Mouse (Mus musculus) kidney, adult 2 months (tissue): Measurements from ENCODE around the gene Prl5a1.

ENCODE experiments used
- CTCF ChIP-seq: fragments of 200-500 bp; conservative IDR thresholded peaks from 2 replicates; pipeline ENCODE4 v1.5.1; 2011; ENCODE audit warnings: low read depth, mild to moderate bottlenecking, control low read depth, low read length, moderate library complexity, mixed read lengths; ENCODE audit not compliant: insufficient read depth, insufficient read length
- POLR2A ChIP-seq: fragments of 200-500 bp; IDR thresholded peaks from one replicate; pipeline ENCODE4 v1.6.1; 2011; ENCODE audit warnings: low read depth, low read length, control low read depth

- TF ChIP-seq CTCF (no peak), POLR2A (no peak)
Measured at GRCm38 (mm10) chr13:28132781-28133180, 9.5 kb upstream of the Prl5a1 start.
